Mouse (Mus musculus) lung, postnatal 0 days (tissue): ENCODE results near the gene Spib. TPM values are rescaled to one million over a fixed set of nuclear protein-coding genes. Genes with fewer than 3 reads are reported as not detected.

Experiments used
- ATAC-seq: fragments of 200-750 bp; cut with Nextera tagmentation; 2 replicates; pipeline ENCODE4 v1.8.0; 2017; ENCODE audit warnings: moderate library complexity
- DNase-seq: peaks from one replicate; pipeline ENCODE4 v3.0.0-alpha.2; 2016; ENCODE audit warnings: low spot score
- H3K27ac ChIP-seq: fragments of 300-500 bp; sonication (generic); 2 replicates; pipeline ENCODE4 v1.5.1; 2014; ENCODE audit warnings: antibody characterized with exemption, mild to moderate bottlenecking, low read length, mixed read lengths
- H3K27me3 ChIP-seq: fragments of 300-500 bp; sonication (generic); replicated peaks from 2 replicates; pipeline ENCODE4 v1.6.1; 2014; ENCODE audit warnings: low read length, mixed read lengths; ENCODE audit not compliant: insufficient read depth
- H3K36me3 ChIP-seq: fragments of 300-500 bp; sonication (generic); 2 replicates; pipeline ENCODE4 v1.6.1; 2014; ENCODE audit warnings: low read length, mixed read lengths; ENCODE audit not compliant: insufficient read depth
- H3K4me1 ChIP-seq: fragments of 300-500 bp; sonication (generic); 2 replicates; pipeline ENCODE4 v1.6.1; 2014; ENCODE audit warnings: antibody characterized with exemption, low read depth, low read length, mixed read lengths; ENCODE audit not compliant: insufficient read depth
- H3K4me2 ChIP-seq: fragments of 300-500 bp; sonication (generic); replicated peaks from 2 replicates; pipeline ENCODE4 v1.6.1; 2014; ENCODE audit warnings: low read depth, mild to moderate bottlenecking, low read length, moderate library complexity, mixed read lengths
- H3K4me3 ChIP-seq: fragments of 300-500 bp; sonication (generic); 2 replicates; pipeline ENCODE4 v1.5.1; 2014; ENCODE audit warnings: low read depth, low read length
- H3K9ac ChIP-seq: fragments of 300-500 bp; sonication (generic); replicated peaks from 2 replicates; pipeline ENCODE4 v1.6.1; 2014; ENCODE audit warnings: low read depth, mild to moderate bottlenecking
- H3K9me3 ChIP-seq: fragments of 300-500 bp; sonication (generic); 2 replicates; pipeline ENCODE4 v1.6.1; 2016; ENCODE audit warnings: low read length, mixed read lengths
- CTCF ChIP-seq: IDR thresholded peaks from 2 replicates; pipeline ENCODE4 v1.5.1; 2016; ENCODE audit warnings: antibody characterized with exemption, mild to moderate bottlenecking
- EP300 ChIP-seq: IDR thresholded peaks from 2 replicates; pipeline ENCODE4 v1.6.1; 2016; ENCODE audit warnings: antibody characterized with exemption, mild to moderate bottlenecking, control low read depth
- WGBS: fragments of 180-500 bp; shearing (Covaris S2); extraction: QIAGEN DNeasy Blood & Tissue Kit; methylation state at CpG from one replicate; pipeline ENCODE4 v1.1.7; 2014; 5-methylcytosine and 5-hydroxymethylcytosine counted together
- polyA plus RNA-seq: library from polyadenylated mRNA; unstranded; fragments of >200 nt; fragmentation: Nextera tagmentation; extraction: Ambion mirVana; gene quantifications from 2 replicates; pipeline ENCODE4 v1.2.1, GENCODE M21; 2015

Spib gene
- polyA plus RNA-seq, 1 experiment from 2014 or later, result 0.72 TPM

GRCm38 (mm10) chr7:44535657-44536589, 4.1 kb upstream of the Spib start:
- Histone ChIP-seq H3K4me3 (no peak overlapping the region), H3K9me3 (no peaks in the 10 kb centered on the region), H3K27ac (no peak overlapping the region), H3K4me1 (no peaks in the 10 kb centered on the region), H3K4me2 (no peak overlapping the region), H3K9ac (no peak overlapping the region), H3K27me3 (no peaks in the 10 kb centered on the region), H3K36me3 (0 out of 2 replicates have a peak, but pooled peaks cover 7% of the 10 kb centered on the region)
- ATAC-seq, result no peak
- DNase-seq, result no peak
- TF ChIP-seq EP300, result no peak
- TF ChIP-seq CTCF, result no peak
- WGBS, result 90% methylated on average over 27 of the region's 27 CpGs

GRCm38 (mm10) chr7:44534656-44535441, 3.0 kb upstream of the Spib start:
- Histone ChIP-seq H3K4me3 (no peak overlapping the region), H3K27me3 (no peaks in the 10 kb centered on the region), H3K36me3 (0 out of 2 replicates have a peak, but pooled peaks cover 7% of the 10 kb centered on the region), H3K4me1 (no peaks in the 10 kb centered on the region), H3K9me3 (no peaks in the 10 kb centered on the region), H3K9ac (no peak overlapping the region), H3K4me2 (no peak overlapping the region), H3K27ac (no peak overlapping the region)
- no peak for ATAC-seq
- WGBS, result 78% methylated on average over 18 of the region's 19 CpGs
- no peak for DNase-seq
- TF ChIP-seq EP300 (no peak), CTCF (peak; percentile 45)

GRCm38 (mm10) chr7:44534242-44534641, 2.4 kb upstream of the Spib start:
- H3K9me3 ChIP-seq, result no peaks in the 10 kb centered on the region
- H3K27me3 ChIP-seq, result no peaks in the 10 kb centered on the region
- no peak for ATAC-seq
- H3K4me3 ChIP-seq, result no peak overlapping the region
- no peak for DNase-seq
- H3K4me1 ChIP-seq, result no peaks in the 10 kb centered on the region
- no peak overlapping the region for H3K9ac ChIP-seq
- H3K4me2 ChIP-seq, result no peak overlapping the region
- 84% methylated on average over 13 of the region's 13 CpGs for WGBS
- H3K27ac ChIP-seq, result no peak overlapping the region
- H3K36me3 ChIP-seq, result 0 out of 2 replicates have a peak, but pooled peaks cover 1% of the 10 kb centered on the region
- no peak for TF ChIP-seq CTCF
- no peak for TF ChIP-seq EP300

- Histone ChIP-seq H3K27me3 (no peaks in the 10 kb centered on the region), H3K27ac (no peak overlapping the region), H3K36me3 (no peaks in the 10 kb centered on the region), H3K9ac (no peak overlapping the region), H3K4me2 (no peak overlapping the region), H3K4me3 (no peak overlapping the region), H3K9me3 (no peaks in the 10 kb centered on the region), H3K4me1 (no peaks in the 10 kb centered on the region)
- no peak for ATAC-seq
- TF ChIP-seq EP300 (no peak), CTCF (no peak)
- DNase-seq, result no peak
- WGBS, result 83% methylated on average over 12 of the region's 12 CpGs
These were observed 1.8 kb upstream of the Spib start for GRCm38 (mm10) chr7:44533746-44534045.

GRCm38 (mm10) chr7:44532918-44533745, 1.3 kb upstream of the Spib start:
- 83% methylated on average over 29 of the region's 29 CpGs for WGBS
- Histone ChIP-seq H3K9me3 (no peaks in the 10 kb centered on the region), H3K4me1 (no peaks in the 10 kb centered on the region), H3K9ac (no peak overlapping the region), H3K4me3 (no peak overlapping the region), H3K4me2 (no peak overlapping the region), H3K36me3 (no peaks in the 10 kb centered on the region), H3K27ac (no peak overlapping the region), H3K27me3 (no peaks in the 10 kb centered on the region)
- DNase-seq (no peak), ATAC-seq (no peak)
- TF ChIP-seq CTCF, result no peak
- no peak for TF ChIP-seq EP300

- no peaks in the 10 kb centered on the region for H3K4me1 ChIP-seq
- no peaks in the 10 kb centered on the region for H3K27me3 ChIP-seq
- no peak overlapping the region for H3K4me3 ChIP-seq
- no peak for ATAC-seq
- H3K36me3 ChIP-seq, result no peaks in the 10 kb centered on the region
- TF ChIP-seq EP300 (no peak), CTCF (no peak)
- no peak overlapping the region for H3K4me2 ChIP-seq
- no peaks in the 10 kb centered on the region for H3K9me3 ChIP-seq
- no peak overlapping the region for H3K27ac ChIP-seq
- H3K9ac ChIP-seq, result no peak overlapping the region
- no peak for DNase-seq
- WGBS, result 26% methylated on average over 5 of the region's 5 CpGs
These were observed 664 bp downstream of the Spib start for GRCm38 (mm10) chr7:44531207-44531606.
